Mouse (Mus musculus) liver, postnatal 0 days (tissue): ENCODE results near the gene Olfr38.

Experiments
- CTCF ChIP-seq: sonication (generic); IDR thresholded peaks from 2 replicates; pipeline ENCODE4 v1.5.1; 2016; ENCODE audit warnings: antibody characterized with exemption, low read depth
- EP300 ChIP-seq: IDR thresholded peaks from 2 replicates; pipeline ENCODE4 v1.6.1; 2016; ENCODE audit warnings: antibody characterized with exemption, low read depth, mild to moderate bottlenecking

DNA sequence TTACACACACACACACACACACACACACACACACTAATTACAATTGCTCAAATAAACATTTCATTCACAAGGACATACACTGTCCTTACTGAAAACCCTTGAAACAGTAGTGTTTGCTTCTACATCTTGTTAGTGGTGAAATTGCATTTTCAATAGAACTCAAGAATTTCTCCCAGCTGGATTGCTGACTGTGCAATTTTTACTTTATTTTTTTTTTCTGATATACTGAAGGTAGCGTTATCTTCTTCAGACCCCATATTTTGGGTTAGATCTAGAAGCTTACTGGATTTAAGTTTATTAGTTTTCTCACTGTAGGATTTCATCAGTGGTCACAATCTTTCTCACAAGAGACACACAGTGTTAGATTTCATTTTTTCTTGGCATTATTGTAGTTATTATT, 20.9 kb downstream of the Olfr38 start:
- TF ChIP-seq CTCF (no peak), EP300 (no peak)
